Mouse (Mus musculus) intestine, embryonic 16.5 days (tissue): ENCODE data around the gene Dscaml1. TPM values are rescaled to one million over a fixed set of nuclear protein-coding genes. Genes with fewer than 3 reads are reported as not detected.

Source experiments
- ATAC-seq: fragments of 200-750 bp; cut with Nextera tagmentation; 2 replicates; pipeline ENCODE4 v1.8.0; 2017; ENCODE audit warnings: moderate TSS enrichment, moderate library complexity
- H3K27ac ChIP-seq: fragments of 300-500 bp; sonication (generic); 2 replicates; pipeline ENCODE4 v1.5.1; 2014; ENCODE audit warnings: mild to moderate bottlenecking, low read length
- H3K27me3 ChIP-seq: fragments of 300-500 bp; sonication (generic); replicated peaks from 2 replicates; pipeline ENCODE4 v1.6.1; 2014; ENCODE audit warnings: low read length, control low read depth, mixed read lengths; ENCODE audit not compliant: control insufficient read depth, insufficient read depth
- H3K36me3 ChIP-seq: fragments of 300-500 bp; sonication (generic); 2 replicates; pipeline ENCODE4 v1.6.1; 2014; ENCODE audit warnings: low read length, control low read depth; ENCODE audit not compliant: control insufficient read depth, insufficient read depth
- H3K4me1 ChIP-seq: fragments of 300-500 bp; sonication (generic); 2 replicates; pipeline ENCODE4 v1.6.1; 2014; ENCODE audit warnings: low read length, control low read depth, mixed read lengths; ENCODE audit not compliant: control insufficient read depth, insufficient read depth
- H3K4me2 ChIP-seq: fragments of 300-500 bp; sonication (generic); 2 replicates; pipeline ENCODE4 v1.6.1; 2014; ENCODE audit warnings: low read depth, low read length, control low read depth
- H3K4me3 ChIP-seq: fragments of 300-500 bp; sonication (generic); 2 replicates; pipeline ENCODE4 v1.5.1; 2014; ENCODE audit warnings: mild to moderate bottlenecking, low read length
- H3K9ac ChIP-seq: fragments of 300-500 bp; sonication (generic); 2 replicates; pipeline ENCODE4 v1.6.1; 2014; ENCODE audit warnings: low read depth, low read length
- H3K9me3 ChIP-seq: fragments of 300-500 bp; sonication (generic); 2 replicates; pipeline ENCODE4 v1.6.1; 2016; ENCODE audit warnings: low read length, control low read depth; ENCODE audit not compliant: control insufficient read depth
- WGBS: fragments of 180-500 bp; shearing (Covaris S2); extraction: QIAGEN DNeasy Blood & Tissue Kit; methylation state at CpG from one replicate; pipeline ENCODE4 v1.1.7; 2014; 5-methylcytosine and 5-hydroxymethylcytosine counted together
- polyA plus RNA-seq: library from polyadenylated mRNA; unstranded; fragments of >200 nt; fragmentation: Nextera tagmentation; extraction: Ambion mirVana; gene quantifications from 2 replicates; pipeline ENCODE4 v1.2.1, GENCODE M21; 2015

The Dscaml1 gene
- polyA plus RNA-seq, 1 experiment from 2014 or later, result 0.33 TPM

DNA sequence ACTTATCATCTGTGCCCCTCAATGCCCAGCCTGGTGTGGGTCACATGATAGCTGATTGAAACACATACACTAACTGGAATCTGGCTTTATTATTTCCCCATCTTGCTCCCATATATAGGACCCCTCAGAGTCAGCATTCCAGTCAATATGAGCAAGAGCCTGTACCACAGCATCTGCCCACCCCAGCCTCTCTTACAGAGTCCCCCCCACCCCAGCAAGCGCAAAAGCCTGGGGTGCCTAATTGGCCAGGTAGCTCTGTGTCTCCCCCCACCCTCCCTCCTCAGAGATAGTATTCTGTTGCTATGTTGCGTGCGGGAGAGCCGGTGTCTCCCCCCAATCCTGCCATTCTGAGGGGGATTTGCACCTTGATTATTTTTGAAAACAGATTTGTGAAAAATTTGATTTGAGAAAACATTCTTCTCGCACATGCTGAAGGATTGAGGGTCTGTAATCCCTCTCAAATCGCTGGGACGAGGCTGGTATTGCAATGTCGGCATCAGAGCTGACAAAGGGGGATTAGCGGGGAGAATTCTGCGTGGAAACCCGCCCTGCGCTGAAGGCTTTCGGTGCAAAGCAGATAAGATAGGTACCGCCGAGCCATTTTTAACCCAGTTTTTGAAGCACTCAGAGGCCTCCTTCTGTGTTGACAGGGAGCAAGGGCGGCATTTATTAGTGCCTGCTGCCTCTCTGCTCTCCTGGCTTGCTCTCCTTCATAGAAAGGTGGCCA lies 153.8 kb downstream of the Dscaml1 start:
- H3K9me3 ChIP-seq, result no peaks in the 10 kb centered on the region
- H3K27ac ChIP-seq, result no peak overlapping the region
- H3K27me3 ChIP-seq, result no peaks in the 10 kb centered on the region
- no peak overlapping the region for H3K4me2 ChIP-seq
- H3K4me3 ChIP-seq, result no peak overlapping the region
- no peak for ATAC-seq
- 71% methylated on average over 16 of the region's 16 CpGs for WGBS
- no peak overlapping the region for H3K9ac ChIP-seq
- H3K36me3 ChIP-seq, result no peaks in the 10 kb centered on the region
- 0 out of 2 replicates have a peak, but pooled peaks cover 4% of the 10 kb centered on the region for H3K4me1 ChIP-seq

DNA sequence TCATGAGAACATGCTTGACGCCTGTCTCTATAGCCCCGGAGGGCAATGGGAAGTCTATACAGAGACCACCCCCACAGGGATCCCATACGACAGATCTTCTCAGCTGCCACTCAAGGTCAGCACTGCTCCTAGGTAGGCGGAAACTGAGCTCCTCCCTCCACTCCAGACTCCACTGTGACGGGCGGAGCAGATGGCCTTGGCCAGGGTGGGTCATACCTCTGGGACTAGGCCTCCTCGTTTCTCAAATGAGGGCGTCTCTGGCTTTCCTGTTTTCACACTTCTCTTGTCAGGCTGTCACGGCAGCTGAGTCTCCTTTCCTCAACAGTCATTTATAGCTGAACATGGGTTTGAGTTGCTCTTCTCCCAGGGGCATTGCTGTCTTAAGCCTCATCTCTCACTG lies 160.0 kb downstream of the Dscaml1 start:
- Histone ChIP-seq H3K9ac (no peak overlapping the region), H3K4me2 (no peak overlapping the region), H3K27me3 (no peaks in the 10 kb centered on the region), H3K4me1 (0 out of 2 replicates have a peak, but pooled peaks cover 4% of the 10 kb centered on the region), H3K4me3 (no peak overlapping the region), H3K9me3 (no peaks in the 10 kb centered on the region), H3K27ac (no peak overlapping the region), H3K36me3 (no peaks in the 10 kb centered on the region)
- no peak for ATAC-seq
- WGBS, result 57% methylated on average over 9 of the region's 9 CpGs

- Histone ChIP-seq H3K27me3 (no peaks in the 10 kb centered on the region), H3K36me3 (no peaks in the 10 kb centered on the region), H3K27ac (no peak overlapping the region), H3K4me3 (no peak overlapping the region), H3K9ac (no peak overlapping the region), H3K4me1 (0 out of 2 replicates have a peak, but pooled peaks cover 4% of the 10 kb centered on the region), H3K9me3 (no peaks in the 10 kb centered on the region), H3K4me2 (no peak overlapping the region)
- no peak for ATAC-seq
- 84% methylated on average over 7 of the region's 7 CpGs for WGBS
Measured at GRCm38 (mm10) chr9:45587704-45588103, 161.3 kb downstream of the Dscaml1 start.

DNA sequence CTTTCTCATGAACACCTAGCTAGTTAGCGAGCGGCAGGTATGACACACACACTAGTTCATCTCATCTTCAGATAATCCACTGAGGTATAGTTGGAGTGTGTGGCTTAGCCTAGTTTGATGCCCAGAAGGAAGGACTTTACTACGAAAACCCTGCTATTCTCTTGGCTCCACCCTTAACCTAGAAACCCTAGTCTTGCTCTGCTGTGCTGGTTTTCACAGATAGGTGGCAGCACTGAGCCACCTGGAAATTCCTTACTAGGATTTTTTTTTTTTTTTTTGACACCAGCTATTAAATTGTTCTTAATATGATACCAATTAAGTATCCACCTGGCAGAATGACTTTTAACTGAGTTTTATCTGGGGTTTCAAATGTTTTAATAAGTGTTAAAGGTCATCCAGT lies 163.4 kb downstream of the Dscaml1 start:
- H3K4me2 ChIP-seq, result no peak overlapping the region
- H3K9ac ChIP-seq, result no peak overlapping the region
- 0 out of 2 replicates have a peak, but pooled peaks cover 3% of the 10 kb centered on the region for H3K4me1 ChIP-seq
- no peaks in the 10 kb centered on the region for H3K27me3 ChIP-seq
- WGBS, result 79% methylated on average over 3 of the region's 3 CpGs
- no peak overlapping the region for H3K4me3 ChIP-seq
- no peaks in the 10 kb centered on the region for H3K36me3 ChIP-seq
- no peak overlapping the region for H3K27ac ChIP-seq
- ATAC-seq, result no peak
- no peaks in the 10 kb centered on the region for H3K9me3 ChIP-seq

- no peaks in the 10 kb centered on the region for H3K27me3 ChIP-seq
- H3K9me3 ChIP-seq, result no peaks in the 10 kb centered on the region
- no peak overlapping the region for H3K9ac ChIP-seq
- H3K4me1 ChIP-seq, result no peaks in the 10 kb centered on the region
- H3K27ac ChIP-seq, result no peak overlapping the region
- H3K36me3 ChIP-seq, result no peaks in the 10 kb centered on the region
- H3K4me3 ChIP-seq, result no peak overlapping the region
- 87% methylated on average over 2 of the region's 2 CpGs for WGBS
- no peak overlapping the region for H3K4me2 ChIP-seq
- no peak for ATAC-seq
Measured at GRCm38 (mm10) chr9:45591061-45591460, 164.6 kb downstream of the Dscaml1 start.

DNA sequence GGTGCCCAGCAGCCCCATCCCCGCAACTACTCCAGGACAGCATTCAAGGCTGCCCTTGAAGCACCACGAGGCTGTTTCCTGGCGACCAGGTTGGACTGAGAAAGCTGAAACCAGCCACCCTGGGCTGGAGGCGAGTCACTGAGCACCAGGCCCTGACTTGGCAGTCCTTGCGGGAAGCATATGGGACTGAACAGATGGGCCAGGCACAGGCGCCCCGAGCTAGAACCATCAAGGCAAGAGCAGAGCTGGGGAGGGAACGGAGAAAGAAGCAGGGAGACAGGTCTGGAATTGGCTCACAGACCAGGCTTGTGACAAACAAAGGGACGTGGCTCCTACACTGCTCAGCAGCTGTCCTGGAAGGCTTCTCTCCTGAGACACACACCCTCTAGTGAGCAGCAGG lies 165.9 kb downstream of the Dscaml1 start:
- Histone ChIP-seq H3K36me3 (no peaks in the 10 kb centered on the region), H3K4me1 (no peaks in the 10 kb centered on the region), H3K27me3 (no peaks in the 10 kb centered on the region), H3K4me3 (no peak overlapping the region), H3K4me2 (no peak overlapping the region), H3K9ac (no peak overlapping the region), H3K9me3 (no peaks in the 10 kb centered on the region), H3K27ac (no peak overlapping the region)
- no peak for ATAC-seq
- 72% methylated on average over 9 of the region's 9 CpGs for WGBS

GRCm38 (mm10) chr9:45598117-45598516 lies 171.7 kb downstream of the Dscaml1 start:
- no peak overlapping the region for H3K27ac ChIP-seq
- no peak overlapping the region for H3K4me2 ChIP-seq
- WGBS, result 85% methylated on average over 5 of the region's 5 CpGs
- ATAC-seq, result no peak
- no peaks in the 10 kb centered on the region for H3K9me3 ChIP-seq
- H3K9ac ChIP-seq, result no peak overlapping the region
- no peaks in the 10 kb centered on the region for H3K4me1 ChIP-seq
- no peaks in the 10 kb centered on the region for H3K27me3 ChIP-seq
- no peaks in the 10 kb centered on the region for H3K36me3 ChIP-seq
- no peak overlapping the region for H3K4me3 ChIP-seq

DNA sequence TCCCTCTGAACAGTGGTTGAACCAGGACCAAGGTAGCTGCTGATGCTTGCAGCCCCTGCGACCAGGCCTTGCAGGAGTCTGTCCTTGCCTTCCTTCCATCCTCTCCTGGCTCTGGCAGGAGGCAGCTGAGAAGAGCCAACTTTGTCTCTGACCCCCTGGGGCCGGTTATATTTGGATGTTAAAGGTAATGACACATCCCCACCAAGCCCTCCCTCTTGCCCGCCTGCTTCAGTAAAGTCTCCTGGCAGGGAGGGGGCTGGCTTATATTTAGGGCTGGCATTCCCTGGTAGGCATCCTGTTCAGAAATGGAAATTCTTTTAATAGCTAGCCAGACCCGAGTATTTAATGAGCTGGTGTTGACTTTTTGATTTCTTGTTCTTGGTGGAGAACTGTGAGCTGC lies 172.9 kb downstream of the Dscaml1 start:
- Histone ChIP-seq H3K4me1 (no peaks in the 10 kb centered on the region), H3K4me2 (no peak overlapping the region), H3K9me3 (no peaks in the 10 kb centered on the region), H3K36me3 (no peaks in the 10 kb centered on the region), H3K4me3 (no peak overlapping the region), H3K27me3 (no peaks in the 10 kb centered on the region), H3K27ac (no peak overlapping the region), H3K9ac (no peak overlapping the region)
- no peak for ATAC-seq
- WGBS, result 56% methylated on average over 4 of the region's 4 CpGs

GRCm38 (mm10) chr9:45607337-45607736 lies 180.9 kb downstream of the Dscaml1 start:
- Histone ChIP-seq H3K9me3 (no peaks in the 10 kb centered on the region), H3K4me3 (no peak overlapping the region), H3K27me3 (no peaks in the 10 kb centered on the region), H3K36me3 (no peaks in the 10 kb centered on the region), H3K27ac (no peak overlapping the region), H3K4me2 (no peak overlapping the region), H3K9ac (no peak overlapping the region), H3K4me1 (no peaks in the 10 kb centered on the region)
- no peak for ATAC-seq
